Mouse (Mus musculus) lung, postnatal 0 days (tissue): ENCODE results near the gene Plxnd1.

Source experiments
- CTCF ChIP-seq: IDR thresholded peaks from 2 replicates; pipeline ENCODE4 v1.5.1; 2016; ENCODE audit warnings: antibody characterized with exemption, mild to moderate bottlenecking
- EP300 ChIP-seq: IDR thresholded peaks from 2 replicates; pipeline ENCODE4 v1.6.1; 2016; ENCODE audit warnings: antibody characterized with exemption, mild to moderate bottlenecking, control low read depth

GRCm38 (mm10) chr6:116044039-116044438, 49.2 kb upstream of the Plxnd1 start:
- TF ChIP-seq EP300 (peak; percentile 25; the same call in 1 of the 2 replicates), CTCF (no peak)
